Mouse (Mus musculus) stomach, embryonic 16.5 days (tissue): Measurements from ENCODE around the gene Ift88. TPM values are rescaled to one million over a fixed set of nuclear protein-coding genes. Genes with fewer than 3 reads are reported as not detected.

Source experiments
- ATAC-seq: fragments of 200-750 bp; cut with Nextera tagmentation; 2 replicates; pipeline ENCODE4 v1.8.0; 2017; ENCODE audit warnings: moderate number of reproducible peaks, moderate TSS enrichment; ENCODE audit not compliant: insufficient read depth, low FRiP score
- H3K27ac ChIP-seq: fragments of 300-500 bp; sonication (generic); 2 replicates; pipeline ENCODE4 v1.5.1; 2014; ENCODE audit warnings: low read length
- H3K27me3 ChIP-seq: fragments of 300-500 bp; sonication (generic); 2 replicates; pipeline ENCODE4 v1.6.1; 2014; ENCODE audit warnings: low read length, control low read depth, mixed read lengths; ENCODE audit not compliant: control insufficient read depth, insufficient read depth
- H3K36me3 ChIP-seq: fragments of 300-500 bp; sonication (generic); 2 replicates; pipeline ENCODE4 v1.6.1; 2014; ENCODE audit warnings: low read length; ENCODE audit not compliant: control insufficient read depth, insufficient read depth
- H3K4me1 ChIP-seq: fragments of 300-500 bp; sonication (generic); 2 replicates; pipeline ENCODE4 v1.6.1; 2014; ENCODE audit warnings: low read length, control low read depth, mixed read lengths; ENCODE audit not compliant: control insufficient read depth, insufficient read depth
- H3K4me2 ChIP-seq: fragments of 300-500 bp; sonication (generic); 2 replicates; pipeline ENCODE4 v1.6.1; 2014; ENCODE audit warnings: low read depth, low read length, mixed read lengths
- H3K4me3 ChIP-seq: fragments of 300-500 bp; sonication (generic); replicated peaks from 2 replicates; pipeline ENCODE4 v1.5.1; 2014; ENCODE audit warnings: mild to moderate bottlenecking, low read length
- H3K9ac ChIP-seq: fragments of 300-500 bp; sonication (generic); 2 replicates; pipeline ENCODE4 v1.6.1; 2014; ENCODE audit warnings: low read length
- H3K9me3 ChIP-seq: fragments of 300-500 bp; sonication (generic); replicated peaks from 2 replicates; pipeline ENCODE4 v1.6.1; 2016; ENCODE audit warnings: low read length, control low read depth; ENCODE audit not compliant: control insufficient read depth
- WGBS: fragments of 180-500 bp; shearing (Covaris S2); extraction: QIAGEN DNeasy Blood & Tissue Kit; methylation state at CpG from one replicate; pipeline ENCODE4 v1.1.7; 2014; 5-methylcytosine and 5-hydroxymethylcytosine counted together
- polyA plus RNA-seq: library from polyadenylated mRNA; unstranded; fragments of >200 nt; fragmentation: Nextera tagmentation; extraction: Ambion mirVana; gene quantifications from 2 replicates; pipeline ENCODE4 v1.2.1, GENCODE M21; 2015

Ift88 gene
- 8.2 and 12.2 TPM in 2 replicates for polyA plus RNA-seq

DNA sequence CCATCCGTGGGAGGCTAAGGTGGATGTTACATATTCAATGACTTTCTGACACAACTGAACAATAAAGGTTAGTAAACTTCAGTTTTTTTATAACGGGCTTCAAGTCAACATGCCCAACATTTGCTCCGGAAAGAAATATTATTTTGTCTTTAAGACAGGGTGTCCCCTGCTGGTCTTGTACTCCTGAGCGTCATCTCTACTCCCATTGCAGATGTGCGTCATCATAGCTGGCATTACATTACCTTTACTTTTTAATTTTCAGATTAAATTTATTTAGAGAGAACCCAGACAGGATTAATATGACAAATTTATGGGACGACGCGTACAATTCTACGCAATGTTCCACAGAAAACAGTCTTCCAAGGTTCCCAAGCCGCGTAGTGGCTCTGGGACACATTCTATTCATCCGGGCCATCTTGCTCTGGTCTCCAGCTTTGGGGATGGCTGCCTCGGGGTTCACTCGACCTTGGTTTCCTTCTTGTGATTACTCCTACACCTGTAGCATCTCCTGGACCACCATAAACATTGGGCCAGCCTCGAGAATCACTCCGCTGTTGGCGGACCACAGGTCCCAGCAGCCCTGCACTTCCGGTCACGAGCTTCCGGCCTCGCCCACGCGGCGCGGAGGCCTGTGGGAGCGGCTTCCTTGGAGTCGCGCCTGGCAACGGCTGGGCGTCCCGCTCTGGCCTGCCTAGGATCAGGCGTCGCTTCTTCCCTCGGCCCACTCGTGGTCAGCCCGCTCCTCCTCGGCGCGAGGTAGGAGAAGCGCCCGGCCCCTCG is at the start of gene Ift88:
Gene Ift88, plus strand, starts transcription at position 631 of the 780 bp plus-strand sequence.
- H3K9ac ChIP-seq: peak within 1 kb of the TSS; percentile 92
- ATAC-seq: peak; percentile 99
- H3K4me1 ChIP-seq: 0 out of 2 replicates have a peak, but pooled peaks cover 2% of the 10 kb centered on the region
- no peaks in the 10 kb centered on the region for H3K36me3 ChIP-seq
- H3K27ac ChIP-seq: no peak within 1 kb of the TSS
- H3K27me3 ChIP-seq: no peaks in the 10 kb centered on the region
- peak within 1 kb of the TSS; percentile 73 for H3K4me2 ChIP-seq
- 2% methylated on average over 42 of the region's 42 CpGs for WGBS
- peak within 1 kb of the TSS; percentile 96 for H3K4me3 ChIP-seq
- H3K9me3 ChIP-seq: no peaks in the 10 kb centered on the region

DNA sequence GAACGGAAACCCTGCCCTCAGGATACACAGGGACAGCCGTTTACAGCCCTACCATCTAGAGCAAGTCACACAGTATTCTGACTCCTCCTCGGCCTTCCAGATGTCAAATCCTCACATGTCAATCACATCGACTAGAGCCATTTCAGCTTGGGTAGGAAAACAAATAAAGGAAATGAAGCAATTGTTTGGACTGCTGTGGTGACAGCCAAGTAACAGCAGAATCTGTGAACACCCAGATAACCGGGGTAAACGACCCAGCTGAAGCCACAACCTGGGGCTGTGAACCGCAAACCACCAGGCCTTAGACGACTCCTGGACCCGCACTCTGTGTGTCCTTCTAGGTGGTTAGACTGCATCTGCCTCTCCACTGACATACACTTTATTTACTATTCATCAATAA is 48.7 kb upstream of the Ift88 start:
- no peaks in the 10 kb centered on the region for H3K4me1 ChIP-seq
- H3K9ac ChIP-seq: no peak overlapping the region
- no peaks in the 10 kb centered on the region for H3K27me3 ChIP-seq
- no peak for ATAC-seq
- H3K4me2 ChIP-seq: no peak overlapping the region
- no peak overlapping the region for H3K27ac ChIP-seq
- H3K9me3 ChIP-seq: no peaks in the 10 kb centered on the region
- H3K36me3 ChIP-seq: no peaks in the 10 kb centered on the region
- 72% methylated on average over 9 of the region's 9 CpGs for WGBS
- no peak overlapping the region for H3K4me3 ChIP-seq

DNA sequence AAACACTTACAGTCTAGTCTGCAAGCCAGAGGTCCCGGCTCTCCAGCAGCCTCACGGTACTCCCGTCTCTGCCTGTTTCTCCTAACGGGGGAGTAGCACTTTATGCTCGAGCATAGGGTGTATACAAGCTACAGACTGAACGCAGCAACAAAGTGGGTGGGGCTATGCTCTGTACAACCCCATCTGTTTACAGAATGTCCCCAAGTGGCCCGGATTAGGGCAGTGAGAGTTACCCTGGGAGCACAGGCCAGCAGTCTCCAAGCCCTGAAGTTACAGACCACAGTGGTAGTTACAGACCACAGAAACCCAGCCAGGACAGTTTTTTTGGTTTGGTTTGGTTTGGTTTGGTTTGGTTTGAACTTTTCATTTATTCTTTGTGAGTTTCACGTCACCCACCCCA is 47.8 kb upstream of the Ift88 start:
- Histone ChIP-seq H3K4me2 (no peak overlapping the region), H3K9ac (no peak overlapping the region), H3K36me3 (no peaks in the 10 kb centered on the region), H3K27me3 (no peaks in the 10 kb centered on the region), H3K9me3 (no peaks in the 10 kb centered on the region), H3K4me3 (no peak overlapping the region), H3K27ac (no peak overlapping the region), H3K4me1 (no peaks in the 10 kb centered on the region)
- WGBS: 68% methylated on average over 8 of the region's 8 CpGs
- ATAC-seq: no peak

DNA sequence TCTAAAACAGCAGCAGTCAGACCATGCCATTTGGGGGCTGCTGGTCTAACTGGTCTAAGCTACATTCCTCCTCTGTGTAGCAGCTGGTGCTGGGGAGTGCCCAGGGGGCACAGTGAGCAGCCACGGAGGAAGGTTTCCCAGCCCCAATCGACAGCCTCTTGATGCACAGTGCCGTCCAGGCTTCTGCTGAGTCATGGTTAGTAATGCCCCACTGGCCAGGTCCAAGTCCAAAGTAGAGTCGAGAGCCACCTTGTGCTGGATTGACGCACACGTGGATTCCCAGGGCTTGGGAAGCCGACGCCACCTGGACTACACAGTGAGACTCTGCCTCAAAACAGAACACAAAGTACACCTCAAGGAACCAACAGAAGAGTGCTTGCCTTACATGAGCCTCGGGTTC is 46.9 kb upstream of the Ift88 start:
- no peaks in the 10 kb centered on the region for H3K27me3 ChIP-seq
- H3K4me2 ChIP-seq: no peak overlapping the region
- H3K9ac ChIP-seq: no peak overlapping the region
- ATAC-seq: no peak
- no peak overlapping the region for H3K4me3 ChIP-seq
- no peak overlapping the region for H3K27ac ChIP-seq
- H3K4me1 ChIP-seq: no peaks in the 10 kb centered on the region
- H3K36me3 ChIP-seq: no peaks in the 10 kb centered on the region
- no peaks in the 10 kb centered on the region for H3K9me3 ChIP-seq
- WGBS: 75% methylated on average over 9 of the region's 9 CpGs

DNA sequence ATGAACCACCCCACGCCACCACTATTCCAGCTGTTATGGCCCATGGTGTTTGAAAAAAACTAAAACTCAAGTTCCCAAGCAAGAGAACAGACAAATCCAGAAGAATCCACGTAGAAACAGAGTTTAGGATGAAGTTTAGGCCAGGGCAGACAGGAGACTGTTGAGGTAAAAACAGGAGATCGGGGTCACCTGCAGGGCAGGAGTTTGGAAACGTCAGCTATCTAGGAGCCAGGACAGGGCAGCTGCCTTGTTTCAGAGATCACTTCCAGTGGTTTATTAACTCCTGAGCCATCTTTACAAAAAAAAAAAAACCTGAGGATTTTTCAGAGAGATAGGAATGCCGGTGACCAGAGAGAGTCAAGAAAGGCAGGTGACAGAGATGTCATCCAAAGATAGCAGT is 46.3 kb upstream of the Ift88 start:
- H3K27ac ChIP-seq: no peak overlapping the region
- WGBS: 71% methylated on average over 5 of the region's 5 CpGs

DNA sequence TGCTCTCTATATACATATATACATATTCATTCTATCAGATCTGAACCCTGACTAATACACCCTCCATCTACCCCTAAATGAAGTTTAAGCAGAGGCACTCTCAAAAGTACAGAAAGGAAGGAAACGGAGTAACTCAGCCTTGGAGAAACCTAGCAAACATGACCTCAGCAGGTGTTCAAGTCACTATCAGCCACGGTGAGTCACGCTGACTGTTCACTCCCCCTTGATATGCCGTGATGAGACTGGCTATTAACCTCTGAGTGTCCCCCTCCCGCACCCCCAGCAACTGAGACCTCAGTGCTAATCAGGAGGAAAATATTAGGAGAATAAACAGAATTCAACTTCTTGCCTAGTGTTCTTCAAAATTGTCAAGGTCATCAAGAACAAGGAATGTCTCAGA is 38.2 kb upstream of the Ift88 start:
- Histone ChIP-seq H3K4me1 (peaks cover 6% of the 10 kb centered on the region; the same call in 1 of the 2 replicates), H3K27ac (no peak overlapping the region), H3K9ac (no peak overlapping the region), H3K36me3 (no peaks in the 10 kb centered on the region), H3K4me3 (no peak overlapping the region), H3K4me2 (no peak overlapping the region), H3K9me3 (no peaks in the 10 kb centered on the region), H3K27me3 (no peaks in the 10 kb centered on the region)
- ATAC-seq: no peak
- WGBS: 55% methylated on average over 5 of the region's 5 CpGs

More for the DNA sequence above, 46.3 kb upstream of the Ift88 start:
- no peak overlapping the region for H3K4me2 ChIP-seq
- H3K36me3 ChIP-seq: no peaks in the 10 kb centered on the region
- ATAC-seq: no peak
- H3K9ac ChIP-seq: no peak overlapping the region
- H3K4me3 ChIP-seq: no peak overlapping the region
- H3K27me3 ChIP-seq: no peaks in the 10 kb centered on the region
- H3K9me3 ChIP-seq: no peaks in the 10 kb centered on the region
- no peaks in the 10 kb centered on the region for H3K4me1 ChIP-seq

DNA sequence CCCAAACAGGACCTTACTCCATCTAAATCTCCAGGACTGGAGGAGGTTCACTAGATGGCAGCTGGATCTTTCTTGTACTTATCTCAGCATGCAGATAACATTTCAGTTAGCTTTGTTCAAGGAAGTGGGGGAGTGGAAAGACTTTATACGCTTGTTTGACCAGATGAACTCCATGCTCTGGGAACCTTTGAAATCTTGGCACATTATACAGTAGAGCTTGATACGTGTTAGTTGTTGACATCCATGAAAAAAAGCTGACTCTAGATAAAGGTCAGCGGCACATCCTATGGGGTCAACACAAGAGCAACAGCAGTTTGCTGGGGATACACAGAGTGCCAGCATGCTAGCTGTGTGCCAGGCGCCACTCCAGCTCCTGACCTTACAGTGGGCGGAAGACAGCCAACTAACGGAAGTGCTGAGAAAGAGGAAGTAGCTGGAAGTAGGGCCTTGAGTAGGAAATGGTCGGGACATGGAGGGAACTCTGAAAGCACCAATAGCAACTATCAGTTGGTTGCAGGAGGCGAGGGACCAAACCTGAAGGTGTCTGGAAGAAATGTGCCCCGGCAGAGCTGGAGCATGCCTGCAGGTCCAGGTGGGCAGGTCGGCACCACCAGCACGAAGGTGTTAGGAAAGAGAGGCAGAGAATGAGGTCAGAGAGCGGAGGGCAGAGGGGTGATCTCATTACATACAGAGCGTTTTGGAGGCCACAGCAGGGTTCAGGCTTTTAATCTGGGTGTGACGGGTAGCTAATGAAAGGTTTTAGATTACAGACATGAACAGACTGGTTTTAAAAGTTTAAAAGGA is 36.9 kb upstream of the Ift88 start:
- Histone ChIP-seq H3K4me3 (no peak overlapping the region), H3K4me1 (peaks cover 6% of the 10 kb centered on the region; the same call in 1 of the 2 replicates), H3K9ac (no peak overlapping the region), H3K9me3 (no peaks in the 10 kb centered on the region), H3K27me3 (no peaks in the 10 kb centered on the region), H3K27ac (peak overlapping the region; percentile 15; the same call in 1 of the 2 replicates), H3K4me2 (no peak overlapping the region), H3K36me3 (no peaks in the 10 kb centered on the region)
- WGBS: 54% methylated on average over 14 of the region's 14 CpGs
- ATAC-seq: peak; percentile 29; the same call in 1 of the 2 replicates

DNA sequence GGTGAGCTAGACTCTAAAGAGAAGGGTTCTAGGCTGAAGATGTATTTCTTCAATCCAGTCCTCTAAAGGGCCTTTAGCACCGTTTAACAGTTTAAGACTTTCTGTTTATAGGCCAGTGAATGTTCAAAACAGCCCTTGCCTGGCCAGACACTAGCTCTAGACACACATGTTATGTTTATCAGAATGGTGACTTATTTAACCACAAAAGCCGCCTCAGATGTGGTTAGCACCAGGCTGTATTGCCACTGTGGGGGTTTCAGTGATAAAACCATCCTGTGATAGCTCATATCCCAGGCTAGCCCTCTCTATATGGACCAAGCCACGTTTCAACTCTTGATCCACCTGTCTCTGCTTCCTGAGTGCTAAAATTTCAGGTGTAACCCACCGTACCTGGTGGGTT is 32.2 kb upstream of the Ift88 start:
- H3K9me3 ChIP-seq: no peaks in the 10 kb centered on the region
- WGBS: 65% methylated on average over 4 of the region's 4 CpGs
- H3K9ac ChIP-seq: no peak overlapping the region
- no peak overlapping the region for H3K4me2 ChIP-seq
- H3K27me3 ChIP-seq: no peaks in the 10 kb centered on the region
- H3K4me3 ChIP-seq: no peak overlapping the region
- no peak overlapping the region for H3K27ac ChIP-seq
- ATAC-seq: no peak
- H3K4me1 ChIP-seq: peaks cover 6% of the 10 kb centered on the region; the same call in 1 of the 2 replicates
- H3K36me3 ChIP-seq: no peaks in the 10 kb centered on the region

DNA sequence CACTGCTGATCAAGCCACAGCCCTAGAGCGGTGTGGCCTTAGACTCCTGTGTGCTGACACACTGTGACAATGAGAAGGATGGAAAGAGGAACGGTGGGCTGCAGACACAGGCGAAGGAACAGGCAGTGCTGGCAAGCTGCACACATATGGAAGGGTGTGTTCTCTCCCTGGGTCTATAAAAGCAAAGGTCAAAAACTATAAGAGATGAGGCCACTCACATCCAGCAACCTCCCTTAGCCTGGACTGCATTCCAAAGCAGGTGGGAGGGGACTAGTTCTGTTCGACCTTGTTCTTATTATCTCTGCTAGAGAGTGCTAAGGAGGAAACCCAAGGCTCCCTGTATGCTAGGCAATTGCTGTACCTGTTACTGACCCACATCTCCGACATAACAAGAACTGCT is 31.6 kb upstream of the Ift88 start:
- Histone ChIP-seq H3K4me1 (no peaks in the 10 kb centered on the region), H3K9me3 (no peaks in the 10 kb centered on the region), H3K4me3 (no peak overlapping the region), H3K4me2 (no peak overlapping the region), H3K36me3 (no peaks in the 10 kb centered on the region), H3K27me3 (no peaks in the 10 kb centered on the region), H3K27ac (no peak overlapping the region), H3K9ac (no peak overlapping the region)
- 49% methylated on average over 5 of the region's 5 CpGs for WGBS
- peak; percentile 74; the same call in 1 of the 2 replicates for ATAC-seq
